Mouse (Mus musculus): ENCODE measurements around the gene Tet1.

Gene Tet1

GRCm38 (mm10) chr10:62847069-62847626 lies 61.6 kb downstream of the Tet1 start:
- Histone ChIP-seq H3K27me3 (ENCODE audit: control insufficient read depth, insufficient read depth, low read length, poor library complexity, severe bottlenecking) (no peaks in the 10 kb centered on the region), H3K36me3 (ENCODE audit: control insufficient read depth, insufficient read depth, low read length, poor library complexity, severe bottlenecking) (no peaks in the 10 kb centered on the region)
- DNase-seq (ENCODE audit: low read depth, low spot score), result no peak

- Histone ChIP-seq H3K27me3 (ENCODE audit: control insufficient read depth, insufficient read depth, low read length, poor library complexity, severe bottlenecking) (no peaks in the 10 kb centered on the region), H3K36me3 (ENCODE audit: control insufficient read depth, insufficient read depth, low read length, poor library complexity, severe bottlenecking) (no peaks in the 10 kb centered on the region)
- DNase-seq (ENCODE audit: low read depth, low spot score), result no peak
These were observed 64.9 kb downstream of the Tet1 start for GRCm38 (mm10) chr10:62843787-62844491.

DNA sequence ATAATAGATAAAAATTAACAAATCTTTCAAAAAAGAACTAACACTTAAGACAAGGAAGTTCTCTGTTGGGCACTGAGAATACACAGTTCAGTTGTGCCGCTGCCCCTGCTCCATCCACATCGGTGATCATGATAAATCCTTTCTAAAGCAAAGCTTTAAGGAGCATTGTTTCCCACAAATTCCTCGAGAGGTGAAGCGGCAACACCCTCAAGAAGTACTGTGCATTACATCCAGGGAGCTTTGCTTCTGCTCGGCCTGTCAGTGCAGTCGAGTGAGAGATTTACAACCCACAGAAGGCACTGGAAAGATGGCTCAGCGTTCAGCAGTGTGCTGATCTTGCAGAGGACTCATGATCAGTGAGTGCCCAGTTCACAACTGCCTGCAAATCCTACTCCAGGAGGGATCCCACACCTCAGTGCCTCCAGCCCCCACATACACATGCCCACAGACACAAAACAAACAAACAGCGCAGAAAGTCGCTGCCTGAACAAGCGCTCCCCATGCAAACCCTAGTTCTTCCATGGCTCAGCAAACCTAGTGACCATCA lies 66.8 kb downstream of the Tet1 start:
- H3K27me3 ChIP-seq (ENCODE audit: control insufficient read depth, insufficient read depth, low read length, poor library complexity, severe bottlenecking), result no peaks in the 10 kb centered on the region
- no peak for DNase-seq (ENCODE audit: low read depth, low spot score)
- H3K36me3 ChIP-seq (ENCODE audit: control insufficient read depth, insufficient read depth, low read length, poor library complexity, severe bottlenecking), result no peaks in the 10 kb centered on the region

DNA sequence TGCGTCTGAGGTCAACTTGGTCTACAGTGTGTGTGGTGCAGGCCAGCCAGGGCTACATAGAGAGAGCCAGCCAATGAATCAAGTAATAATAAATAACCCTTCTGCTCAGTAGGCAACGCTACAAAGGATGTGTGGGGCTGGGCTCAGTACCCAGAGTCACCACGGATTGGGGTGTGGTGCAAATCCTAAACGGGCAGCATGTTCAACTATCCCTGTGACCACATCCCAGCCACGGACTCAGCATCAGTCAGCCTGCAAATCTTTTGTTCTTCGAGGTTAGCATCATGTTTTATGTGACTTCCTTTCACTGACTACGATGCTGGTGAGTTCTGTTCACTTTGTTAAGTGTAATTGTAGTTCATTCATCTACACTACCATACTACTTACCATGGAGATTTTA lies 68.1 kb downstream of the Tet1 start:
- Histone ChIP-seq H3K27me3 (ENCODE audit: control insufficient read depth, insufficient read depth, low read length, poor library complexity, severe bottlenecking) (no peaks in the 10 kb centered on the region), H3K36me3 (ENCODE audit: control insufficient read depth, insufficient read depth, low read length, poor library complexity, severe bottlenecking) (no peaks in the 10 kb centered on the region)
- DNase-seq (ENCODE audit: low read depth, low spot score), result no peak

- no peak for DNase-seq (ENCODE audit: low read depth, low spot score)
- H3K36me3 ChIP-seq (ENCODE audit: control insufficient read depth, insufficient read depth, low read length, poor library complexity, severe bottlenecking), result no peaks in the 10 kb centered on the region
These were observed 70.8 kb downstream of the Tet1 start for GRCm38 (mm10) chr10:62837987-62838386.

DNA sequence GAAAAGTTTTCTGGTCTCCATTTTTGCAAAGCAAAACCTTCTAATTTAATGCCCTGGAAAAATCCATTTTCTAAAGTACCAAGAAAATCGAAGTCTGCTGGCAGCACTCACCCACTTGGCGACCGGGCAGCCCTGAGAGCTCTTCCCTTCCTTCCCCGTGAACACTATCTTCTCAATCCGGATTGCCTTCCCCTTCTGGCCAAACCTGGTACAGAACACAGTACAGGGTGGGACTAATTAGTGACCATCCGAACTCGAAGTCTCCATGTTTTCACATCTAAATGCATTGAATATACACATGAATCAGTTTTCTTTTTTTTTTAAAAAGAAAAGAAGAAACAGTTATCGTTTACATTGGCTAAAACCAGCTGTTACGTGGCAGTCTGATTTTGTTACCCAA lies 76.0 kb downstream of the Tet1 start:
- H3K27me3 ChIP-seq (ENCODE audit: control insufficient read depth, insufficient read depth, low read length, poor library complexity, severe bottlenecking), result no peaks in the 10 kb centered on the region
- no peak for DNase-seq (ENCODE audit: low read depth, low spot score)
- H3K36me3 ChIP-seq (ENCODE audit: control insufficient read depth, insufficient read depth, low read length, poor library complexity, severe bottlenecking), result no peaks in the 10 kb centered on the region

More at GRCm38 (mm10) chr10:62837987-62838386, 70.8 kb downstream of the Tet1 start:
- H3K27me3 ChIP-seq (ENCODE audit: control insufficient read depth, insufficient read depth, low read length, poor library complexity, severe bottlenecking), result no peaks in the 10 kb centered on the region

GRCm38 (mm10) chr10:62831546-62831945 lies 77.2 kb downstream of the Tet1 start:
- no peaks in the 10 kb centered on the region for H3K36me3 ChIP-seq (ENCODE audit: control insufficient read depth, insufficient read depth, low read length, poor library complexity, severe bottlenecking)
- DNase-seq (ENCODE audit: low read depth, low spot score), result no peak
- H3K27me3 ChIP-seq (ENCODE audit: control insufficient read depth, insufficient read depth, low read length, poor library complexity, severe bottlenecking), result no peaks in the 10 kb centered on the region

DNA sequence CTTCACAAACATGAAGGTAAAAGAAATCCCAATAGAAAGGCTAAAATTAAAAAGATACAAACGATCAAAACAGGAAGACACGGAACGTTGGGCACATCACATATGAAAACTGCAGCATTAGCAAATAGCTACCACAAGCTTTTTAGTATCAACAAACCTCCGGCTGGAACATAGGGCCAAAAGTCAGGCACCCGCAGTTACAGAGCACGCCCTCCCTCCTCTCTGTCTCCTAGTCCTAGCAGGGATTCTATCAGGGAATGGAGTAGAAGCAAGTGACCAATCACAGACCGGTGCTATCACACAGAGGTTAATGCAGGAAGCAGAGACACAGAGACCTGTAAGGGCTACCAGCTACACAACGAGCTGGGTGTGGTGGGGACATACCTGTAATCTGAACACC lies 84.3 kb downstream of the Tet1 start:
- DNase-seq (ENCODE audit: low read depth, low spot score), result no peak
- H3K27me3 ChIP-seq (ENCODE audit: control insufficient read depth, insufficient read depth, low read length, poor library complexity, severe bottlenecking), result no peaks in the 10 kb centered on the region

DNA sequence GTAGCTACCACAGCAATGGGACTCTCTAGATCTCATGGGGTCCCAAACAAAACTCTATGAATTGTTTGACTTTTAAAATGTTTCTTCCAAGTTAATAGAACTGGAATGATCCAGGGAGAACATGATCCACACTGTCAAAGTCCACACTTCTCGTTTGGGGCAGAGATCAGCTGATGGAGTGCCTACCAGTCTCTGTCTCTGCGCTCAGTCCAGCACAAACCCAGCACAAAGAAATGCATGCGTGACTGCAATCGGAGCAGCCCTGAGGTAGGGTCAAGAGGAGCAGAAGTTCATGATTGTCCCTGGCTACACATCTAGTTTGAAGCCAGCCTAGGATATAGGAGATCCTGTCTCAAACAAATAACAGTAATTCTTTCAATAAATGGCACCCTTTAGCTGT lies 85.4 kb downstream of the Tet1 start:
- no peak for DNase-seq (ENCODE audit: low read depth, low spot score)

More for the DNA sequence above, 84.3 kb downstream of the Tet1 start:
- no peaks in the 10 kb centered on the region for H3K36me3 ChIP-seq (ENCODE audit: control insufficient read depth, insufficient read depth, low read length, poor library complexity, severe bottlenecking)

GRCm38 (mm10) chr10:62810010-62810409 lies 98.8 kb downstream of the Tet1 start:
- peak; percentile 24 for DNase-seq (ENCODE audit: low read depth, low spot score)
- no peaks in the 10 kb centered on the region for H3K36me3 ChIP-seq (ENCODE audit: control insufficient read depth, insufficient read depth, low read length, poor library complexity, severe bottlenecking)
- H3K27me3 ChIP-seq (ENCODE audit: control insufficient read depth, insufficient read depth, low read length, poor library complexity, severe bottlenecking), result no peaks in the 10 kb centered on the region

More for the DNA sequence above, 85.4 kb downstream of the Tet1 start:
- Histone ChIP-seq H3K36me3 (ENCODE audit: control insufficient read depth, insufficient read depth, low read length, poor library complexity, severe bottlenecking) (no peaks in the 10 kb centered on the region), H3K27me3 (ENCODE audit: control insufficient read depth, insufficient read depth, low read length, poor library complexity, severe bottlenecking) (no peaks in the 10 kb centered on the region)

DNA sequence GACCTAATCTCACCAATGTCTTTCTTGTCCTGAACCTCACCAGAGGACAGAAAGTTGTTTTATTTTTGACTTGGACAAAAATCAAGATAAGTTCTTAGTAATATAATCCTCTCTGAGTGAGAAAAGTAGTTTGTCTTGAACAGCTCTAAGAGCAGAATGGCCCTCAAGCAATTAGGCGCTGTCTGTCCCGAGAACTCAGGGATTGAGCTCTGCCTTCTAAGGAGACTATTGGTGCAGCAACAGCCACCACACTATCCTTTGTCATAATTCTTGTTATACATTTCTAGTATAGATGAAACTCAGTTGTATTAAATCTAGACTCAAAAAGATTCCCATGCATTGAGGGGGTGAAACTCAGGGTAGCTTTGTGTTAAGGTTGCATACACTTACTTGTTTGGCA lies 100.0 kb downstream of the Tet1 start:
- no peak for DNase-seq (ENCODE audit: low read depth, low spot score)
- H3K36me3 ChIP-seq (ENCODE audit: control insufficient read depth, insufficient read depth, low read length, poor library complexity, severe bottlenecking), result no peaks in the 10 kb centered on the region
- no peaks in the 10 kb centered on the region for H3K27me3 ChIP-seq (ENCODE audit: control insufficient read depth, insufficient read depth, low read length, poor library complexity, severe bottlenecking)

DNA sequence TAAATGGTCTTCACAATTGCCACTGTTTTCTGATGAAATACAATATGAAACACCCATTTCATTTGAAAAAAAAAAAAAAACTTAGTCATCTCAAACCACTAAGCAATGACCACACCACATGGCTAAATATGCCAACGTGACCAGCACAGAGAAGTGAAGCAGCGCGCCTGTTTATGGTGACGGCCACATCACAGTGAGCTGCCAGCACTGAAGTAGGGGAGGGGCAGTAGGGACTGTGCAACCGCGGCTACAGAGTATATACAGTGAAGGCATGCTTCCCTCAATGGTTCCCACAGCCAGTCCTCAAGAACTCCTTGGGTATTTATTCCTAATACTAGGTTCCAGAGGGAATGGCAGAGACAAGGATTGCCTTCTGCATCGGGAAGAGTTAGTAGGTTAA lies 100.5 kb downstream of the Tet1 start:
- no peaks in the 10 kb centered on the region for H3K36me3 ChIP-seq (ENCODE audit: control insufficient read depth, insufficient read depth, low read length, poor library complexity, severe bottlenecking)
- no peaks in the 10 kb centered on the region for H3K27me3 ChIP-seq (ENCODE audit: control insufficient read depth, insufficient read depth, low read length, poor library complexity, severe bottlenecking)
- DNase-seq (ENCODE audit: low read depth, low spot score), result no peak

DNA sequence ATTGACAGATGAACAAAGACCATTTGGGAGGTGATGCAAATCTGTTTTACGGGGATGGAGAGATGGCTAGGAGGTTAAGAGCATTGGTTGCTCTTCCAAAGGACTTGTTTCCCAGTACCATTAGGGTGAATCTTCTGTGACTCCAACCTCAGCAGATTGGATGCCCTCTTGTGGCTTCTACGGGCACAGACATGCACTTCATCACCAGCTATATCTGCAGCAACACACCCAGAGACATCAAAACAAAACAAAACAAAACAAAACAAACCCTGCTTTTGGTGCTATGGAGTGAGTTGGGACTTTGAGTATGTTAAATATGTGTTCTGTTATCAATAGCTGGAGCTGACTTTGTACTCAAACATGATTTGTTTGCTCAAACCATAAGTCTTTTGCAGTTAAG lies 104.7 kb downstream of the Tet1 start:
- Histone ChIP-seq H3K36me3 (ENCODE audit: control insufficient read depth, insufficient read depth, low read length, poor library complexity, severe bottlenecking) (no peaks in the 10 kb centered on the region), H3K27me3 (ENCODE audit: control insufficient read depth, insufficient read depth, low read length, poor library complexity, severe bottlenecking) (no peaks in the 10 kb centered on the region)
- peak; percentile 43 for DNase-seq (ENCODE audit: low read depth, low spot score)

DNA sequence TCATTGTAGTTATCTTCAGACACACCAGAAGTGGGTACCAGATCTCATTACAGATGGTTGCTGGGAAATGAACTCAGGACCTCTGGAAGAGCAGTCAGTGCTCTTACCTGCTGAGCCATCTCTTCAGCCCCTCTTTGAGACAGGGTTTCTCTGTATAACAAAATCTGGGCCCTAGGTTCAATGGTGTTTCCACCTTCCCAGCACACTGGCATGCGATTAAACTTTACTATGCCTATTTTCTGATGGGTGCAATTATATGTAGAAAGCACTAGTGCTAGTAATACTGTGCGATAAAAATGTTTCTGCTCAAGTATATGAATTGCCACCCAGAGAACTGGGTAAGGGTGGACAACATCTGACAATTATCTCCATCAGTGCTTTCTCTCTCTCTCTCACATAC lies 105.5 kb downstream of the Tet1 start:
- no peaks in the 10 kb centered on the region for H3K27me3 ChIP-seq (ENCODE audit: control insufficient read depth, insufficient read depth, low read length, poor library complexity, severe bottlenecking)
- no peaks in the 10 kb centered on the region for H3K36me3 ChIP-seq (ENCODE audit: control insufficient read depth, insufficient read depth, low read length, poor library complexity, severe bottlenecking)
- no peak for DNase-seq (ENCODE audit: low read depth, low spot score)

- Histone ChIP-seq H3K27me3 (ENCODE audit: control insufficient read depth, insufficient read depth, low read length, poor library complexity, severe bottlenecking) (no peaks in the 10 kb centered on the region), H3K36me3 (ENCODE audit: control insufficient read depth, insufficient read depth, low read length, poor library complexity, severe bottlenecking) (peaks cover 2% of the 10 kb centered on the region; the same call in 1 of the 2 replicates)
- no peak for DNase-seq (ENCODE audit: low read depth, low spot score)
These were observed 114.6 kb downstream of the Tet1 start for GRCm38 (mm10) chr10:62794221-62794620.

Measured in splenic B cell, adult 2 months (primary cell).